Mouse (Mus musculus): ENCODE measurements around the gene Cd22. TPM values are rescaled to one million over a fixed set of nuclear protein-coding genes. Genes with fewer than 3 reads are reported as not detected.
"Not testable (repeated sequence)": the region's sequence is repeated elsewhere in the genome, so short reads cannot be mapped to it uniquely, and the experiment has no call there.

Cd22 gene
- polyA plus RNA-seq, 1 experiment, result 11.2 TPM

GRCm38 (mm10) chr7:30840306-30840705 lies 39.8 kb downstream of the Cd22 start:
- no peak overlapping the region for H3K4me3 ChIP-seq (ENCODE audit: insufficient read depth, low read depth, low read length)
- peaks cover 3% of the 10 kb centered on the region; the same call in 1 of the 2 replicates for H3K4me1 ChIP-seq (ENCODE audit: control insufficient read depth, insufficient read depth, low read length)
- H3K27ac ChIP-seq (ENCODE audit: insufficient read depth, low read depth, low read length), result no peak overlapping the region
- no peak for DNase-seq
- 69% methylated on average over 3 of the region's 3 CpGs for WGBS
- H3K27me3 ChIP-seq (replicated peaks; ENCODE audit: control insufficient read depth, insufficient read depth, low read length), result no peaks in the 10 kb centered on the region
- no peaks in the 10 kb centered on the region for H3K36me3 ChIP-seq (ENCODE audit: control insufficient read depth, insufficient read depth, low read length)
- TF ChIP-seq POLR2A (IDR thresholded peaks at IDR 0.05; ENCODE audit: low read depth, low read length), result no peak
- TF ChIP-seq CTCF (conservative IDR thresholded peaks at IDR 0.05; ENCODE audit: insufficient read depth, insufficient read length, low read depth, low read length), result no peak

GRCm38 (mm10) chr7:30837277-30837676 lies 42.9 kb downstream of the Cd22 start:
- H3K4me1 ChIP-seq (ENCODE audit: control insufficient read depth, insufficient read depth, low read length), result peaks cover 3% of the 10 kb centered on the region; the same call in 1 of the 2 replicates
- no peaks in the 10 kb centered on the region for H3K27me3 ChIP-seq (replicated peaks; ENCODE audit: control insufficient read depth, insufficient read depth, low read length)
- H3K4me3 ChIP-seq (ENCODE audit: insufficient read depth, low read depth, low read length), result no peak overlapping the region
- no peak for TF ChIP-seq CTCF (conservative IDR thresholded peaks at IDR 0.05; ENCODE audit: insufficient read depth, insufficient read length, low read depth, low read length)
- TF ChIP-seq POLR2A (IDR thresholded peaks at IDR 0.05; ENCODE audit: low read depth, low read length), result no peak
- H3K27ac ChIP-seq (ENCODE audit: insufficient read depth, low read depth, low read length), result no peak overlapping the region
- no peak for DNase-seq
- no peaks in the 10 kb centered on the region for H3K36me3 ChIP-seq (ENCODE audit: control insufficient read depth, insufficient read depth, low read length)

GRCm38 (mm10) chr7:30832684-30833083 lies 47.5 kb downstream of the Cd22 start:
- not testable (repeated sequence) for H3K27me3 ChIP-seq (replicated peaks; ENCODE audit: control insufficient read depth, insufficient read depth, low read length); H3K36me3 ChIP-seq (ENCODE audit: control insufficient read depth, insufficient read depth, low read length); DNase-seq; H3K27ac ChIP-seq (ENCODE audit: insufficient read depth, low read depth, low read length); H3K4me1 ChIP-seq (ENCODE audit: control insufficient read depth, insufficient read depth, low read length); H3K4me3 ChIP-seq (ENCODE audit: insufficient read depth, low read depth, low read length)
- whole genome bisulfite sequencing, result 56% methylated on average over 8 of the region's 11 CpGs

GRCm38 (mm10) chr7:30832261-30832660 lies 47.9 kb downstream of the Cd22 start:
- no peaks in the 10 kb centered on the region for H3K4me1 ChIP-seq (ENCODE audit: control insufficient read depth, insufficient read depth, low read length)
- DNase-seq, result no peak
- 83% methylated on average over 14 of the region's 17 CpGs for WGBS
- H3K27me3 ChIP-seq (replicated peaks; ENCODE audit: control insufficient read depth, insufficient read depth, low read length), result no peaks in the 10 kb centered on the region
- no peak overlapping the region for H3K27ac ChIP-seq (ENCODE audit: insufficient read depth, low read depth, low read length)
- no peak overlapping the region for H3K4me3 ChIP-seq (ENCODE audit: insufficient read depth, low read depth, low read length)
- H3K36me3 ChIP-seq (ENCODE audit: control insufficient read depth, insufficient read depth, low read length), result no peaks in the 10 kb centered on the region
- no peak for TF ChIP-seq POLR2A (IDR thresholded peaks at IDR 0.05; ENCODE audit: low read depth, low read length)
- no peak for TF ChIP-seq CTCF (conservative IDR thresholded peaks at IDR 0.05; ENCODE audit: insufficient read depth, insufficient read length, low read depth, low read length)

GRCm38 (mm10) chr7:30829428-30829827 lies 50.7 kb downstream of the Cd22 start:
- Histone ChIP-seq H3K4me1 (ENCODE audit: control insufficient read depth, insufficient read depth, low read length) (no peaks in the 10 kb centered on the region), H3K27me3 (replicated peaks; ENCODE audit: control insufficient read depth, insufficient read depth, low read length) (no peaks in the 10 kb centered on the region), H3K27ac (ENCODE audit: insufficient read depth, low read depth, low read length) (no peak overlapping the region), H3K36me3 (ENCODE audit: control insufficient read depth, insufficient read depth, low read length) (no peaks in the 10 kb centered on the region), H3K4me3 (ENCODE audit: insufficient read depth, low read depth, low read length) (no peak overlapping the region)
- 82% methylated on average over 3 of the region's 3 CpGs for WGBS
- DNase-seq, result no peak
- no peak for TF ChIP-seq POLR2A (IDR thresholded peaks at IDR 0.05; ENCODE audit: low read depth, low read length)
- TF ChIP-seq CTCF (conservative IDR thresholded peaks at IDR 0.05; ENCODE audit: insufficient read depth, insufficient read length, low read depth, low read length), result no peak

- not testable (repeated sequence) for H3K4me3 ChIP-seq (ENCODE audit: insufficient read depth, low read depth, low read length); H3K27me3 ChIP-seq (replicated peaks; ENCODE audit: control insufficient read depth, insufficient read depth, low read length); H3K27ac ChIP-seq (ENCODE audit: insufficient read depth, low read depth, low read length); DNase-seq; H3K4me1 ChIP-seq (ENCODE audit: control insufficient read depth, insufficient read depth, low read length); H3K36me3 ChIP-seq (ENCODE audit: control insufficient read depth, insufficient read depth, low read length)
Observed at GRCm38 (mm10) chr7:30828871-30829270, 51.3 kb downstream of the Cd22 start.

GRCm38 (mm10) chr7:30826660-30827059 lies 53.5 kb downstream of the Cd22 start:
- no peak for DNase-seq
- H3K4me3 ChIP-seq (ENCODE audit: insufficient read depth, low read depth, low read length), result no peak overlapping the region
- H3K36me3 ChIP-seq (ENCODE audit: control insufficient read depth, insufficient read depth, low read length), result no peaks in the 10 kb centered on the region
- H3K4me1 ChIP-seq (ENCODE audit: control insufficient read depth, insufficient read depth, low read length), result no peaks in the 10 kb centered on the region
- 93% methylated on average over 10 of the region's 10 CpGs for WGBS
- H3K27me3 ChIP-seq (replicated peaks; ENCODE audit: control insufficient read depth, insufficient read depth, low read length), result no peaks in the 10 kb centered on the region
- TF ChIP-seq POLR2A (IDR thresholded peaks at IDR 0.05; ENCODE audit: low read depth, low read length) (no peak), CTCF (conservative IDR thresholded peaks at IDR 0.05; ENCODE audit: insufficient read depth, insufficient read length, low read depth, low read length) (no peak)
- H3K27ac ChIP-seq (ENCODE audit: insufficient read depth, low read depth, low read length), result no peak overlapping the region

- 82% methylated on average over 3 of the region's 3 CpGs for WGBS
- Histone ChIP-seq H3K27ac (ENCODE audit: insufficient read depth, low read depth, low read length) (no peak overlapping the region), H3K4me1 (ENCODE audit: control insufficient read depth, insufficient read depth, low read length) (no peaks in the 10 kb centered on the region), H3K4me3 (ENCODE audit: insufficient read depth, low read depth, low read length) (no peak overlapping the region), H3K27me3 (replicated peaks; ENCODE audit: control insufficient read depth, insufficient read depth, low read length) (no peaks in the 10 kb centered on the region), H3K36me3 (ENCODE audit: control insufficient read depth, insufficient read depth, low read length) (no peaks in the 10 kb centered on the region)
- no peak for DNase-seq
- TF ChIP-seq CTCF (conservative IDR thresholded peaks at IDR 0.05; ENCODE audit: insufficient read depth, insufficient read length, low read depth, low read length), result no peak
- no peak for TF ChIP-seq POLR2A (IDR thresholded peaks at IDR 0.05; ENCODE audit: low read depth, low read length)
Observed at GRCm38 (mm10) chr7:30824306-30824705, 55.8 kb downstream of the Cd22 start.

Data from kidney, adult 2 months (tissue).